Mouse (Mus musculus) bone marrow, adult 2 months (tissue): ENCODE data around the gene Olfr494. TPM values are rescaled to one million over a fixed set of nuclear protein-coding genes. Genes with fewer than 3 reads are reported as not detected.

ENCODE experiments used
- H3K27ac ChIP-seq: fragments of 200-500 bp; 2 replicates; pipeline ENCODE4 v1.5.1; 2012; ENCODE audit warnings: low read depth, mild to moderate bottlenecking, control low read depth, inconsistent platforms, low read length; ENCODE audit not compliant: control insufficient read depth, poor library complexity, insufficient read depth
- H3K4me1 ChIP-seq: fragments of 200-500 bp; 2 replicates; pipeline ENCODE4 v1.6.1; 2011; ENCODE audit warnings: low read length; ENCODE audit not compliant: control insufficient read depth, insufficient read depth
- H3K4me3 ChIP-seq: fragments of 200-500 bp; replicated peaks from 2 replicates; pipeline ENCODE3; 2011; ENCODE audit warnings: mild to moderate bottlenecking, low read depth, low read length, control low read depth; ENCODE audit not compliant: control insufficient read depth
- CTCF ChIP-seq: fragments of 200-500 bp; IDR thresholded peaks from 2 replicates; pipeline ENCODE4 v1.5.1; 2011; ENCODE audit warnings: low read length, control low read depth; ENCODE audit not compliant: control insufficient read depth, insufficient read depth
- POLR2A ChIP-seq: fragments of 200-500 bp; IDR thresholded peaks from 2 replicates; pipeline ENCODE4 v1.6.1; 2011; ENCODE audit warnings: low read depth, mild to moderate bottlenecking, control low read depth, low read length, borderline replicate concordance; ENCODE audit not compliant: control insufficient read depth
- WGBS: fragments of 180-500 bp; shearing (Covaris S2); methylation state at CpG from one replicate; pipeline ENCODE4 v1.1.7; 2018; 5-methylcytosine and 5-hydroxymethylcytosine counted together
- polyA plus RNA-seq: library from polyadenylated mRNA; stranded (reverse); fragments of >200 nt; gene quantifications from 2 replicates; pipeline ENCODE4 v1.2.4, GENCODE M21; 2011; ENCODE audit warnings: low replicate concordance; ENCODE audit not compliant: missing spikeins, insufficient read depth, insufficient read length

Gene Olfr494
- not detected in 2 replicates for polyA plus RNA-seq

DNA sequence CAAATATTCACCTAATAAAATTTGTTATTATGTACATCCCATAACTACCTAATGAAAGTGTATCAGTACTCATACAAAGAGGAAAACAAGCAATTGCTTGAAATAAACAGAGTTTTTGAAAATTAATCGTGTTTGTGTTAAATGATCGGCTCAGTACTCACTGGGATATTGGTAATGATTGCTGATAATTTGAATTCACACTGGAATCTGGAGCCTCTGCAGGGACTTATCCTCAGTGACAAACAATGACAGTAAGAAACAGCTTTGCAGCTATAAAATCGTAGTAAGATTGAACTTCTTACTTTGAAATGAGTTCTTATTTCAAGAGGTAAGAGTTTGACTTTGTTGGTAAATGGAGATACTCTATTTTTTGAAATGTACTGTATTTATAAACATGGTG, at the start of gene Olfr494:
Olfr494 (plus strand) TSS at position 301 of the 400 bp plus-strand sequence.
- Histone ChIP-seq H3K27ac (no peak within 1 kb of the TSS), H3K4me3 (no peak within 1 kb of the TSS), H3K4me1 (no peaks in the 10 kb centered on the region)
- 65% methylated on average over 3 of the region's 3 CpGs for WGBS
- TF ChIP-seq CTCF (no peak), POLR2A (no peak)

DNA sequence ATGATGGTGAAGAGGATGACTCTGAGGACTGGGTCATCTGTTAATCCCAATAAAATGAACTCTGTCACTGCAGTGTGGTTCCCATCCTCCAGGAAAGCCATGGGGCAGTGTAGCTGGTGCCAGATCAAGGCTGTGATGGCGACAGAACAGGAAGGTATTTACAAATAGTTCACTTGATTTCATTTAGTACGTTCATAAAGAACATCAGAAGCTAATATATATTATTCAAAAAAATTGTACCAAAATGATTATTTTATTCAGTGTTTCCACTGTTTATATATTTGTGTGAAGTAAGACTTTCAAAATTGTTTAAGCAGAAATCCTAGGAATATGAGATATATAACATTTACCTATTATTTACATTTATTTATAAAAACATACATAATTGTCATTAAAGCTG, 41.6 kb upstream of the Olfr494 start, which contains the start of gene Olfr492:
Olfr492 (minus strand) TSS at position 101 of the 400 bp plus-strand sequence.
- H3K27ac ChIP-seq, result no peak within 1 kb of the TSS
- H3K4me1 ChIP-seq, result no peaks in the 10 kb centered on the region
- WGBS, result 71% methylated on average over 2 of the region's 2 CpGs
- TF ChIP-seq POLR2A, result no peak
- no peak for TF ChIP-seq CTCF
- no peak within 1 kb of the TSS for H3K4me3 ChIP-seq

DNA sequence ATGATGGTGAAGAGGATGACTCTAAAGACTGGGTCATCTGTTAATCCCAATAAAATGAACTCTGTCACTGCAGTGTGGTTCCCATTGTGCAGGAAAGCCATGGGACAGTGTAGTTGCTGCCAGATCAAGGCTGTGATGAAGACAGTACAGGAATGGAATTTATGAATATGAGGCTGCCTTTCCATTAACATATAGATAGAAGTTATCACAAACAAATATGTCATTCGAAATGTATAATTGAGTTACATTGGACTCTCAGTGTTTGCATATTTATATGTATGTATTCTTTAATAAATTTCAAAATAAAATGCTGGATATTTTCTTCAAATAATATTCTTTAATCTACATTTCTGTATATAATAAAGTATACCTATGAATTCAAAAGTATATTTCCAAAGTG, 18.3 kb upstream of the Olfr494 start, which contains the start of gene Olfr493:
Olfr493 (minus strand) TSS at position 101 of the 400 bp plus-strand sequence.
- TF ChIP-seq POLR2A (no peak), CTCF (no peak)
- Histone ChIP-seq H3K4me1 (no peaks in the 10 kb centered on the region), H3K27ac (no peak within 1 kb of the TSS), H3K4me3 (no peak within 1 kb of the TSS)
- WGBS, result 53% methylated on average over 1 of the region's 1 CpGs

DNA sequence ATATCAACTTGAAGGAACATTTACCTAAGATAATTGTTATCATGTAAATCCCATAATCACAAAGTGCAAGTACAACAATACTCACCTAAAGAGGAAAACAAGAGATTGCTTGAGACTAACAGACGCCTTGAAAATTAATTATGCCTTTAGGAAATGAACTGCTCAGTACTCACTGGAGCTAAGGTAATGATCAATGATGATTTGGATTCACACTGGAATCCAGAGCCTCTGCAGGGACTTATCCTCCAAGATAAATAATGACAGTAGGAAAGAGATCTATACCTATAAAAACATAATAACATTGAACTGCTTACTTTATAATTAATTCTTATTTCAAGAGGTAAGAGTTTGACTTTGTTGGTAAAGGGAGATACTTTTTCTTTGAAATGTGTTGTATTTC, 27.7 kb downstream of the Olfr494 start, which contains the start of gene Olfr495:
Olfr495 (plus strand) TSS at position 301 of the 400 bp plus-strand sequence.
- H3K4me1 ChIP-seq, result no peaks in the 10 kb centered on the region
- 47% methylated on average over 1 of the region's 1 CpGs for WGBS
- no peak within 1 kb of the TSS for H3K27ac ChIP-seq
- no peak for TF ChIP-seq POLR2A
- no peak for TF ChIP-seq CTCF
- H3K4me3 ChIP-seq, result no peak within 1 kb of the TSS

Other genes starting within 250 kb of the Olfr494 start
- gene Olfr484, start 237.9 kb upstream of the Olfr494 start, polyA plus RNA-seq, result not detected in 2 replicates
- gene Olfr485, start 205.5 kb upstream of the Olfr494 start, polyA plus RNA-seq, result not detected in 2 replicates
- not detected in 2 replicates for gene Olfr486, start 192.6 kb upstream of the Olfr494 start, polyA plus RNA-seq
- gene Olfr487, start 150.7 kb upstream of the Olfr494 start, polyA plus RNA-seq, result not detected in 2 replicates
- not detected in 2 replicates for gene Olfr488, start 107.0 kb upstream of the Olfr494 start, polyA plus RNA-seq
- not detected in 2 replicates for gene Olfr490, start 76.4 kb upstream of the Olfr494 start, polyA plus RNA-seq
- gene Olfr491, start 51.9 kb upstream of the Olfr494 start, polyA plus RNA-seq, result not detected in 2 replicates
- gene Olfr492, start 41.7 kb upstream of the Olfr494 start, polyA plus RNA-seq, result not detected in 2 replicates
- gene Olfr493, start 18.4 kb upstream of the Olfr494 start, polyA plus RNA-seq, result not detected in 2 replicates
- not detected in 2 replicates for gene Olfr495, start 27.8 kb downstream of the Olfr494 start, polyA plus RNA-seq
- gene Olfr497, start 55.1 kb downstream of the Olfr494 start, polyA plus RNA-seq, result not detected in 2 replicates
- gene Olfr498, start 100.0 kb downstream of the Olfr494 start, polyA plus RNA-seq, result not detected in 2 replicates
- not detected in 2 replicates for gene Olfr502, start 159.7 kb downstream of the Olfr494 start, polyA plus RNA-seq
- not detected in 2 replicates for gene Olfr503, start 179.2 kb downstream of the Olfr494 start, polyA plus RNA-seq
- gene Olfr504, start 200.5 kb downstream of the Olfr494 start, polyA plus RNA-seq, result not detected in 2 replicates
- not detected in 2 replicates for gene Olfr506, start 245.5 kb downstream of the Olfr494 start, polyA plus RNA-seq